Mouse (Mus musculus): ENCODE measurements around the gene Wwc2. TPM values are rescaled to one million over a fixed set of nuclear protein-coding genes. Genes with fewer than 3 reads are reported as not detected.

The Wwc2 gene
- polyA plus RNA-seq, 1 experiment from 2014 or later: 10.1 TPM

- H3K4me2 ChIP-seq (ENCODE audit: low read depth): no peak overlapping the region
- 84% methylated on average over 6 of the region's 6 CpGs for WGBS
- no peak overlapping the region for H3K4me3 ChIP-seq (ENCODE audit: low read depth, low read length)
- no peak overlapping the region for H3K9ac ChIP-seq (ENCODE audit: low read length)
- no peaks in the 10 kb centered on the region for H3K27me3 ChIP-seq (ENCODE audit: control insufficient read depth, insufficient read depth, low read length)
- H3K9me3 ChIP-seq (ENCODE audit: control insufficient read depth, low read length): no peaks in the 10 kb centered on the region
- no peak overlapping the region for H3K27ac ChIP-seq (ENCODE audit: low read depth, low read length)
- peaks cover 6% of the 10 kb centered on the region for H3K4me1 ChIP-seq (ENCODE audit: control insufficient read depth, insufficient read depth, low read length)
- ATAC-seq (ENCODE audit: insufficient read depth, low FRiP score, low TSS enrichment): no peak
- no peak for DNase-seq (ENCODE audit: low spot score)
- no peaks in the 10 kb centered on the region for H3K36me3 ChIP-seq (ENCODE audit: control insufficient read depth, insufficient read depth, low read length)
Observed at GRCm38 (mm10) chr8:47981075-47981474, 9.6 kb downstream of the Wwc2 start.

GRCm38 (mm10) chr8:47979876-47980275 is 10.8 kb downstream of the Wwc2 start:
- H3K9ac ChIP-seq (ENCODE audit: low read length): no peak overlapping the region
- WGBS: 91% methylated on average over 8 of the region's 8 CpGs
- no peak overlapping the region for H3K4me2 ChIP-seq (ENCODE audit: low read depth)
- no peak for DNase-seq (ENCODE audit: low spot score)
- H3K4me1 ChIP-seq (ENCODE audit: control insufficient read depth, insufficient read depth, low read length): no peaks in the 10 kb centered on the region; the same call in 1 of the 2 replicates
- no peaks in the 10 kb centered on the region for H3K36me3 ChIP-seq (ENCODE audit: control insufficient read depth, insufficient read depth, low read length)
- no peaks in the 10 kb centered on the region for H3K9me3 ChIP-seq (ENCODE audit: control insufficient read depth, low read length)
- no peaks in the 10 kb centered on the region for H3K27me3 ChIP-seq (ENCODE audit: control insufficient read depth, insufficient read depth, low read length)
- ATAC-seq (ENCODE audit: insufficient read depth, low FRiP score, low TSS enrichment): no peak
- H3K27ac ChIP-seq (ENCODE audit: low read depth, low read length): no peak overlapping the region
- H3K4me3 ChIP-seq (ENCODE audit: low read depth, low read length): no peak overlapping the region

GRCm38 (mm10) chr8:47978755-47979154 is 12.0 kb downstream of the Wwc2 start:
- Histone ChIP-seq H3K4me3 (ENCODE audit: low read depth, low read length) (no peak overlapping the region), H3K4me1 (ENCODE audit: control insufficient read depth, insufficient read depth, low read length) (no peaks in the 10 kb centered on the region; the same call in 1 of the 2 replicates), H3K4me2 (ENCODE audit: low read depth) (no peak overlapping the region), H3K27ac (ENCODE audit: low read depth, low read length) (no peak overlapping the region), H3K9me3 (ENCODE audit: control insufficient read depth, low read length) (no peaks in the 10 kb centered on the region), H3K36me3 (ENCODE audit: control insufficient read depth, insufficient read depth, low read length) (no peaks in the 10 kb centered on the region), H3K9ac (ENCODE audit: low read length) (no peak overlapping the region), H3K27me3 (ENCODE audit: control insufficient read depth, insufficient read depth, low read length) (no peaks in the 10 kb centered on the region)
- DNase-seq (ENCODE audit: low spot score) (no peak), ATAC-seq (ENCODE audit: insufficient read depth, low FRiP score, low TSS enrichment) (no peak)
- WGBS: 82% methylated on average over 6 of the region's 6 CpGs

GRCm38 (mm10) chr8:47974963-47975314 is 15.8 kb downstream of the Wwc2 start:
- peak overlapping the region; percentile 45 for H3K9ac ChIP-seq (ENCODE audit: low read length)
- H3K27me3 ChIP-seq (ENCODE audit: control insufficient read depth, insufficient read depth, low read length): no peaks in the 10 kb centered on the region
- H3K9me3 ChIP-seq (ENCODE audit: control insufficient read depth, low read length): no peaks in the 10 kb centered on the region
- H3K4me1 ChIP-seq (ENCODE audit: control insufficient read depth, insufficient read depth, low read length): no peaks in the 10 kb centered on the region; the same call in 1 of the 2 replicates
- peak overlapping the region; percentile 23 for H3K4me3 ChIP-seq (ENCODE audit: low read depth, low read length)
- 53% methylated on average over 7 of the region's 7 CpGs for WGBS
- ATAC-seq (ENCODE audit: insufficient read depth, low FRiP score, low TSS enrichment): no peak; the same call in 1 of the 2 replicates
- no peaks in the 10 kb centered on the region for H3K36me3 ChIP-seq (ENCODE audit: control insufficient read depth, insufficient read depth, low read length)
- DNase-seq (ENCODE audit: low spot score): no peak
- peak overlapping the region; percentile 50 for H3K4me2 ChIP-seq (ENCODE audit: low read depth)
- no peak overlapping the region for H3K27ac ChIP-seq (ENCODE audit: low read depth, low read length)

GRCm38 (mm10) chr8:47974138-47974962 is 16.4 kb downstream of the Wwc2 start:
- H3K36me3 ChIP-seq (ENCODE audit: control insufficient read depth, insufficient read depth, low read length): no peaks in the 10 kb centered on the region
- WGBS: 26% methylated on average over 20 of the region's 20 CpGs
- peak overlapping the region; percentile 45 for H3K9ac ChIP-seq (ENCODE audit: low read length)
- no peaks in the 10 kb centered on the region for H3K27me3 ChIP-seq (ENCODE audit: control insufficient read depth, insufficient read depth, low read length)
- H3K27ac ChIP-seq (ENCODE audit: low read depth, low read length): no peak overlapping the region
- H3K4me1 ChIP-seq (ENCODE audit: control insufficient read depth, insufficient read depth, low read length): no peaks in the 10 kb centered on the region; the same call in 1 of the 2 replicates
- H3K9me3 ChIP-seq (ENCODE audit: control insufficient read depth, low read length): no peaks in the 10 kb centered on the region
- peak overlapping the region; percentile 23 for H3K4me3 ChIP-seq (ENCODE audit: low read depth, low read length)
- H3K4me2 ChIP-seq (ENCODE audit: low read depth): peak overlapping the region; percentile 50
- DNase-seq (ENCODE audit: low spot score): peak; percentile 55
- ATAC-seq (ENCODE audit: insufficient read depth, low FRiP score, low TSS enrichment): peak; percentile 67

- no peaks in the 10 kb centered on the region; the same call in 1 of the 2 replicates for H3K4me1 ChIP-seq (ENCODE audit: control insufficient read depth, insufficient read depth, low read length)
- 63% methylated on average over 2 of the region's 2 CpGs for WGBS
- no peaks in the 10 kb centered on the region for H3K36me3 ChIP-seq (ENCODE audit: control insufficient read depth, insufficient read depth, low read length)
- H3K9me3 ChIP-seq (ENCODE audit: control insufficient read depth, low read length): no peaks in the 10 kb centered on the region
- H3K9ac ChIP-seq (ENCODE audit: low read length): no peak overlapping the region
- no peak overlapping the region for H3K4me2 ChIP-seq (ENCODE audit: low read depth)
- DNase-seq (ENCODE audit: low spot score) (no peak), ATAC-seq (ENCODE audit: insufficient read depth, low FRiP score, low TSS enrichment) (no peak)
- no peaks in the 10 kb centered on the region for H3K27me3 ChIP-seq (ENCODE audit: control insufficient read depth, insufficient read depth, low read length)
- H3K4me3 ChIP-seq (ENCODE audit: low read depth, low read length): no peak overlapping the region
- H3K27ac ChIP-seq (ENCODE audit: low read depth, low read length): no peak overlapping the region
Observed at GRCm38 (mm10) chr8:47971121-47971520, 19.6 kb downstream of the Wwc2 start.

GRCm38 (mm10) chr8:47970576-47970975 is 20.1 kb downstream of the Wwc2 start:
- WGBS: 82% methylated on average over 5 of the region's 5 CpGs
- ATAC-seq (ENCODE audit: insufficient read depth, low FRiP score, low TSS enrichment) (no peak), DNase-seq (ENCODE audit: low spot score) (no peak)
- no peak overlapping the region for H3K4me3 ChIP-seq (ENCODE audit: low read depth, low read length)
- no peaks in the 10 kb centered on the region for H3K36me3 ChIP-seq (ENCODE audit: control insufficient read depth, insufficient read depth, low read length)
- no peak overlapping the region for H3K27ac ChIP-seq (ENCODE audit: low read depth, low read length)
- no peak overlapping the region for H3K4me2 ChIP-seq (ENCODE audit: low read depth)
- no peak overlapping the region for H3K9ac ChIP-seq (ENCODE audit: low read length)
- H3K4me1 ChIP-seq (ENCODE audit: control insufficient read depth, insufficient read depth, low read length): no peaks in the 10 kb centered on the region; the same call in 1 of the 2 replicates
- no peaks in the 10 kb centered on the region for H3K27me3 ChIP-seq (ENCODE audit: control insufficient read depth, insufficient read depth, low read length)
- H3K9me3 ChIP-seq (ENCODE audit: control insufficient read depth, low read length): no peaks in the 10 kb centered on the region

- no peak overlapping the region for H3K9ac ChIP-seq (ENCODE audit: low read length)
- no peak for DNase-seq (ENCODE audit: low spot score)
- no peaks in the 10 kb centered on the region for H3K9me3 ChIP-seq (ENCODE audit: control insufficient read depth, low read length)
- H3K4me1 ChIP-seq (ENCODE audit: control insufficient read depth, insufficient read depth, low read length): no peaks in the 10 kb centered on the region
- H3K4me2 ChIP-seq (ENCODE audit: low read depth): no peak overlapping the region
- ATAC-seq (ENCODE audit: insufficient read depth, low FRiP score, low TSS enrichment): no peak
- no peaks in the 10 kb centered on the region for H3K36me3 ChIP-seq (ENCODE audit: control insufficient read depth, insufficient read depth, low read length)
- 68% methylated on average over 19 of the region's 20 CpGs for WGBS
- no peaks in the 10 kb centered on the region for H3K27me3 ChIP-seq (ENCODE audit: control insufficient read depth, insufficient read depth, low read length)
- no peak overlapping the region for H3K4me3 ChIP-seq (ENCODE audit: low read depth, low read length)
- H3K27ac ChIP-seq (ENCODE audit: low read depth, low read length): no peak overlapping the region
Observed at GRCm38 (mm10) chr8:47967045-47967920, 23.4 kb downstream of the Wwc2 start.
